Mouse (Mus musculus) lung, postnatal 4 days (tissue): Measurements from ENCODE around the gene Gadd45g.

ENCODE experiments used
- DNase-seq, 2 experiments: peaks; one replicate each; pipeline ENCODE4 v3.0.0; 2021

Gadd45g gene

GRCm38 (mm10) chr13:51846301-51846867 lies at the start of gene Gadd45g:
Gadd45g (plus strand) TSS chr13:51846678.
- peak; percentile 96 to 98 for DNase-seq

DNA sequence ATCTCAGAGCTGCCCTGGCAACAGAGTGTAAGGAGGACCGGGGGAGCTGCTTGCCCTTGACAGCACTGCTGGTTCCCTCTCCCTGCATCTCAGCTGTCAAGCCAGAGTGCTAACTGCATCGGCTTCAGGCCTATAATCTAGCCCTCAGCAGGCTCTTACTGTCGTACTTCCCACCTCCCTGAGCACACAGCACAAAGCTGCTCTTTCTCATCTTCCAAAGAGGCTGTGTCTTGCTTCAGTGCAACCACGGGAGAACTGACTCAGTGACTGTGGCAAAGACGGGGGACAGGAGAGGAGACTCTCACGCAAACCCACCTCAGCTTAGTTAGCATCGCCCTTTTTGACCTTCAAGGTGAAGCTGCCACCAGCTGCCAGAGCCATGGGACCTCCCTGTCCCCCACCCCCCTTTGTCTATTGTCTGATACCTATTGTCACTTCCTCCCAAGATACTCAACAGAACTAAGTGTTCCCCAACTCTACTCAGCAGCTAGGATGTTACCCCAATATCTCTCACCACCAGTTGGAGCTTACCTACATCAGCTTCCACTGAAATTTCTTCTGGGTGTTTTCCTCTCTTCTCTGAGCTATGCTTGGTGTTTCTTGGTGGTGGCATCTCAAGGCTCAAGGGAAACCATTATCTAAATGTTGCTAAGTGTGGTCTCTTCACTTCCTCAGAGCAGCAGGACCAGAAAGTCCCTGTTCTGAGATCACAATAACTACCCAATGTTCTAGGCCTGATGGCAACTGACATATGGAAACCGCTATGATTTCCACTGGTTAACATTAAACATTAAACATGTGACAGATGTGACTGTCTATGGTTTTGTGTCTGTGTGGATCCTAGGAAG lies 48.4 kb upstream of the Gadd45g start:
- DNase-seq: no peak

- no peak for DNase-seq
Observed at GRCm38 (mm10) chr13:51799735-51800522, 46.5 kb upstream of the Gadd45g start.

- DNase-seq: peak; percentile 41 to 52
Observed at GRCm38 (mm10) chr13:51800921-51801320, 45.6 kb upstream of the Gadd45g start.

DNA sequence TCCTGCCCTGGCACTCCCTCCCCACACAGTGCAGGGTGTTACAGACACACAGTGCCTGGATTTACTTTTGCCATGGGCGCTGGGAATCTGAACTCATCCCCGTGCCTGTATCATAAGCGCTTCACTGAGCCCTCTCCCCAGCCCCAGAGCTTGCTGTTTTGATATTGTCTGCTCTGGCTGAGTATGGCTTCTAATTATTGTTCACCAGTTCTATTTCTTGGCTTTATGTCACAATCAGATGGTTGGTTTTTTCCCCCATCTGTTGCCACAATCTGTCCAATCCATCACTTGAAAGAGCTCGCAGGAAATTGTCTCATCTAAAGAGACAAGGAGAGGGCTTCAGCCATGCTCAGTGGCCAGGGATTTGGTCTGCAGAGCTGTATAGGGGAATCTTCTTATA lies 40.8 kb upstream of the Gadd45g start:
- DNase-seq: no peak

DNA sequence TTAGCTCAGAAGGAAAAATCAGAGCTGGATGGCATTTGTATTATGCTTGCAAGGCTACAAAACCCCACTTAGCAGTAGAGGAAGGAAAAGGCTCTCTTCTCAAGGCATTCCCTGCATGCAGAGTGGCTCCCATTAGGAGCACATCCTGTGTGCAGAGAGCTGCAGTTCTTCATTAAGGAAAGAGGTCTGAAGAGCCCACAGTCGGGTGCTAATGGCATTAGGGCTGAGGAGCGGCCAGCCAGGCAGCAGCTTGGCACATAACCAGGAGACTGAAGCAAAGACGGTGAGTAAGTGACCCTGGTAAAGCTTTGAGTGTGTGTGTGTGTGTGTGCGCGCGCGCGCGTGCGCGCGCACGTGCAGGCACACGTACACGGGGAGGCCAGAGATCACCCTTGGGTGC lies 40.3 kb upstream of the Gadd45g start:
- no peak for DNase-seq

GRCm38 (mm10) chr13:51808141-51808540 lies 38.3 kb upstream of the Gadd45g start:
- DNase-seq: peak in 1 of 2 experiments; percentile 28

- peak; percentile 48 to 56 for DNase-seq
Observed at GRCm38 (mm10) chr13:51813621-51814615, 32.6 kb upstream of the Gadd45g start.

GRCm38 (mm10) chr13:51814646-51815045 lies 31.8 kb upstream of the Gadd45g start:
- DNase-seq: no peak

DNA sequence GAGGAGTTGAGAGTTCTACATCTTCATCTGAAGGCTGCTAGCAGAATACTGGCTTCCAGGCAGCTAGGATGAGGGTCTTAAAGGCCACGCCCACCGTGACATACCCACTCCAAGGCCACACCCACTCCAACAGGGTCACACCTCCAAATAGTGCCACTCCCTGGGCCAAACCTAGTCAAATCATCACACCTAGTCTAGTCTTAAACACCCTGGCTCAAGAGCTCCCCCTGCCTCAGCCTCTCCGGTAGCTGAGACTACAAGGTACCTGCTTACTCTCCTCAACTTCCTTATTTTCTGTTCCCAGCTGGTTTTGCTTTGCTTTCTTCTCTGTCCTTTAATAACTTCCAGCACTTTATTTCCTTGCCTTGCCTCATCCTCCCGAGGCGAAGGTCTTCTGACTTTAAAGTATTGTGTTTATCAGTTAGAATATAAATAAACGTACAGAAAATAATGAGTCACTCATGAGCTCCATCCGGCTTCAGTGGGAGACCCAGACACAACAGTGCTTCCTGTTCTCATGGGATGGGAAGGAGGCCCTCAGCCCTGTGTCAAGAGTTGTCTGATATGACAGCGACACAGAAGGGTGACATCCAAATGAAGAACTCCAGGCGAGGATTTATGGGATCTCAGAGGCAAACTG lies 30.5 kb upstream of the Gadd45g start:
- DNase-seq: peak; percentile 59 to 62

DNA sequence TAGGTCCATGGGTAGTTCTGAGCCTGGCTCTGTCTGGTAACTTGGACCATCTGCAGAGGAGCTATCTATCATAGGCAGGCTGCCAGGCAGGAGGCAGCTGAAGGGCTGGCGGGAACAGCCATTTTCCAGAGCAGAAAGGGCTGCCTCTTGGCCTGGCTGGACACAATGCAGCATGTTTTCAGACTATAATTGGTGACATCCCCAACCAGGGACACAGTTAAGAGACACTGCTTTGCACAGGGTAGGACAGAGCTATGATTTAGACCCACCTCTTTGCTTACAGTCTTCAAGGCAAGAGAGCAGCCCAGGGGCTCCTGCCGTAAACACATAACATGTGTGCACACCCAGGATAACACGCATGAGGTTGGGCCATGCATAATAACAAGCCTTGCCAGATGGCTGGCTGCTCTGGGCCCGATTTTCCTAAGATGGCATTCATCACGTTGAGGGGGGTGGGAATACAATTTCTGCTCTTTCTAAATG lies 29.9 kb upstream of the Gadd45g start:
- peak; percentile 39 to 56 for DNase-seq

DNA sequence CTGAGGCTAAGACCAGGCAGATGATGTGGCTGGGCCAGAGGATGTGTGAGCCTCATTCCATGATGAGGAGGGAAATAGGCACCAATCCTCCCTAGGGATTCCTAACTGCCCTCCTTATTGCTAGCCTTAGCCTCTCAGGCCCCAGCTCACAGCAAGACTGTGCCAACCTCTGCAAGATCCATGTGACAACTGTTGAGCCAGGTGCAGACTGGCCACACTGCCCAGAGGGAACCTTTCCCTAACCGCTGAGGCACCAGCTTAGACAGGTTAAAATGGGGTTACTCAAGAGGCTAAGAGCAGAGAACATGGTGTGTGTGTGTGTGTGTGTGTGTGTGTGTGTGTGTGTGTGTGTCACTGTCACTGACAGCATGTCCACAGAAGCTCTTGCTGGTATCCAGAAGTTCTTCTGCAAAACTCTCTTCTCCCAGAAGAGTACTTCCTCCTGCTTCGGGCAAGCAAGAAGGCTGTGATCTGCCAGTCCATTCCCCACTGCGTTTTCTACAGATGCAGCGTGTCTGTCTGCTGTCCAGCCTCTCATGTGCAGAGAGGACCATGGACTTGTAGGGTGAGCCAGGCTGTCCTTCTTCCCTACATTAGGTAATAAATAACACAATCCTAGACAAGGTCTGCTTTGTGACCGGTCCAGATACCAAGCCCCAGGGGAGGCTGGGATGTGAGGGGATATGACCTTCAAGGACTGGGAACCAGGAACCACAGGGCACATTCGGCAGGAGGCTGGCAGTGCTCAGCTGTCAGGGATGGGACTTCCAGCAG lies 28.1 kb upstream of the Gadd45g start:
- no peak for DNase-seq

DNA sequence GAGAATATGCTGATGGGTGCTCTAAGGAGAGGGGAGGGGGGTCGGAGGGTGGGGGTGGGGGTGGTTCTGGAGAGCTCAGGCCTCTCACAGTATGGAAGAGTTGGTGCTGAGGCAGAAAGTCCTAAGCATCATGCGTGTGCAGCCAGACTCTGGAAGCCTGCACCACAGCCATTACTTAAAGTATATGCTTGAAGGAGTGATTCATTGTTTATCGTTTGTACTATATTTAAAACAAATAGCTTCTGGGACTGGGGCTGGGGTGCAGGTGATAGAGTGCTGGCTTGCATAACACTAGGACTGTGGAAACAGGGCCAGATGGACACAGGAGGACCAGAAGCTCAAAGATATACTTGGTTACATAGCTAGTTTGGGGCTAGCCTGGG lies 27.5 kb upstream of the Gadd45g start:
- no peak for DNase-seq

DNA sequence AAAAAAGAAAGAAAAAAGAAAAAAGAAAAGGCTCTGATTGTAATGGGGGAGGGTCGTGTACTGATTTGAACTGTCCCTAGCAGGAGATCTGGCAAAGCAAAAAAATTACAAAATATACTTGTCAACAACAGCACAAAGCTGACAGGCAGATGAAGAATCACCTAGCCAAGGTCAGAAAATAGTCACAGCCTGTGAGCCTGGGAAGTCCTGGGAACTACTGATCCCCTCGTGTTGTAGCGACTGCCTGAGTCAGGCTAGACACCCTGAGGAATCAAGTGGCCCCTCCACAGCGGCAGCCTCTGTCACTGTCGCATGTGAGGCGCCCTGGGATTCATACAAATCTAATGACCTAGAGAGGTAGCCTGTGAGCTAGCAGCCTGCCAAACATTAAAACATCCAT lies 27.1 kb upstream of the Gadd45g start:
- DNase-seq: no peak

DNA sequence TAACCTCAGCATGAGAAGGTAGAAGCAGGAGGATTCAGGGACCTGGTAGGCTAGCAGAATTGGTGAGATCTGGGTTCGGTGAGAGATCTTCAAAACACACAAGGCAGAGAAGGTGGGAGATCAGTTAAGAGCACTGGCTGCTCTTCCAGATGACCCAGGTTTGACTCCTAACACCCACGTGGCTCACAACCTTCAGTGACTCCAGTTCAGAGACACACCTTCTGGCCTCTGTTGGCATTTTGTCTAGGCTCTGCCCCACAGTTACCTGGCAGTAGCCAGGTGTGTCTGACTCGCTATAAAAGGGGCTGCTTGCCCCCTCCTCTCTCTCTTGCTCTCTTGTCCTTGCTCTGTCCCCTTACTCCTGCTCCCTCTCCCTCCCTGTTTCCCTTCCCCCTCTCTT lies 24.5 kb upstream of the Gadd45g start:
- no peak for DNase-seq

GRCm38 (mm10) chr13:51823822-51824495 lies 22.5 kb upstream of the Gadd45g start:
- no peak for DNase-seq

DNA sequence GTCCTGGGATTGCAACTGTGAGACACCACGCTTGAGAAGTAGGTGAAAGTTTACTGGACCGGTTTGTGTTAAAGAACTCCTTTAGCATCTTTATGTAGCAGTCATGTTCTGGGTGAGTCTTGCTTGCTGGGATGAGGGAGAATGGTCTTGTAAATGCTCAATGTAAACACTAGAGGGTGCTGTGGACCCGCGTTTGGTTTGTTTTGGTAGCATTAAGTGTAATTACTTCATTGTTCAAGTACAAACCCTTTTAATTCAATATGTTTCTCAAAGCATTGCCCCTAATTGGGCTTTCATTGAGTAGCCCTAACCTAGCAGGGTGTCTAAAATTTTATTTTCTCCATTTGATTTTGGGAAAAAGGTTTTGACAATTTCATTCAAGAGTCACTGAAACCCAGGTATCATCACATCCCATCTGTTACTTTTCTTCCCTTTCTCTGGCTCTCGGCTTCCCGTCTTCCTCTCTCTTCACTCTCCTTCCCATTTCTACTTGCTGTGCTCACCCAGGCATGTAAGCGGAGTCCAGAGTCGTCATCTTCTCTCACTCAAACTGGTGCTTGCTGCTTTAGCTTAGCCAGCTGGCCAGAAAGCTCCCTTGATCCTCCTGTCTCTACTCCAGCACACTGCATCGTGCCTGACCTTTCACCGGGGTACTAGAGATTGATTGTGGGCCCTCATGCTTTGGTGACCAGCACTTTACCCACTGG lies 15.6 kb upstream of the Gadd45g start:
- peak in 1 of 2 experiments; percentile 60 for DNase-seq

- DNase-seq: no peak
Observed at GRCm38 (mm10) chr13:51832491-51832890, 14.0 kb upstream of the Gadd45g start.

DNA sequence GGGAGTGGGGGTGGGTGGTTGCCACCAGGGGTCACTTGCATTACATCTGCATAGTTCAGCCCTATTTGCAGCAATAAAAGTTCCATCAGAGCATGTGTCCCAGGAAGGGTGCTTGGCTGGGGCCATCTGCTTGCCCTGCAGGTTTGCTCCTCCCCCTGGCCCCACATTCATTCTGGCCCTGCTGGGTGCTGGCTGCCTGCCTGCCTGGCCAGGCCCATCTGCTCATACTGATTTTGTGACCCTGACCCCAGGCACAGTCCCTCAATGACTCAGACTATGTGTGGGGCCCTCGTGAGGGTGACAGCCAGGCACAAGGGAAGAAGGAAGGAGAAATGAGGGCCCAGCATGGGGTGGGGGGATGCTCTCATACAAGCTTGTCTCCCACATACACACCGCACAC lies 12.9 kb upstream of the Gadd45g start:
- DNase-seq: peak in 1 of 2 experiments; percentile 58

DNA sequence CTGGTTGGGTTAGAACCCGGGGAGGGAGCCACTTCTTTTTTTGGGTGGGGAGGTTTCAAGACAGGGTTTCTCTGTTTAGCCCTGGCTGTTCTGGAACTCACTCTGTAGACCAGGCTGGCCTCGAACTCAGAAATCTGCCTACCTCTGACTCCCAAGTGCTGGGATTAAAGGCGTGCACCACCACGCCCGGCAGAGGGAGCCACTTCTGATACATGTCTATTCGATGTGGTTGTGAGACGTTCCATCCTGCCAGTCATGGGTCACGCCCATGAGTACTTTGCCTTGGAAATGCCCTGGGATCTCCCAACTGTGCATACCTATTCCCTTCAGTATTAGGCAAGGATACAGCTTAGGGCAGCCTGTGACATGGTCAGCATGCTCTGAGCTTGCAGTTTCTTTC lies 12.5 kb upstream of the Gadd45g start:
- peak in 1 of 2 experiments; percentile 34 for DNase-seq
